Mouse (Mus musculus) retina, postnatal 7 days (tissue): ENCODE results near the gene Pih1d1.
A peak's percentile ranks its signal among the peaks of the same experiment; 100 is the strongest.
"Not testable (repeated sequence)": the region's sequence is repeated elsewhere in the genome, so short reads cannot be mapped to it uniquely, and the experiment has no call there.

Source experiments
- DNase-seq: peaks from one replicate; pipeline ENCODE4 v3.0.0-alpha.2; 2012; ENCODE audit warnings: low read depth, low spot score

Pih1d1 gene

GRCm38 (mm10) chr7:45154096-45154992 is at the start of gene Pih1d1, which contains the start of gene Aldh16a1:
Gene Pih1d1 (plus strand): TSS chr7:45154303.
Gene Aldh16a1 (minus strand): TSS chr7:45154584.
- peak; percentile 92 for DNase-seq

GRCm38 (mm10) chr7:45104941-45105340 is 49.2 kb upstream of the Pih1d1 start:
- DNase-seq = no peak

GRCm38 (mm10) chr7:45105491-45105890 is 48.6 kb upstream of the Pih1d1 start:
- no peak for DNase-seq

GRCm38 (mm10) chr7:45106441-45106840 is 47.7 kb upstream of the Pih1d1 start:
- no peak for DNase-seq

GRCm38 (mm10) chr7:45107052-45107645 is 47.0 kb upstream of the Pih1d1 start:
- no peak for DNase-seq

- not testable (repeated sequence) for DNase-seq
These were observed 44.0 kb upstream of the Pih1d1 start for GRCm38 (mm10) chr7:45110089-45110488.

- DNase-seq = no peak
These were observed 42.2 kb upstream of the Pih1d1 start for GRCm38 (mm10) chr7:45111940-45112339.

GRCm38 (mm10) chr7:45112529-45112928 is 41.6 kb upstream of the Pih1d1 start:
- no peak for DNase-seq

- DNase-seq = no peak
These were observed 40.6 kb upstream of the Pih1d1 start for GRCm38 (mm10) chr7:45113476-45113875.

- DNase-seq = no peak
These were observed 36.5 kb upstream of the Pih1d1 start for GRCm38 (mm10) chr7:45117566-45117965.

- DNase-seq = no peak
These were observed 35.8 kb upstream of the Pih1d1 start for GRCm38 (mm10) chr7:45118336-45118735.

GRCm38 (mm10) chr7:45119780-45120709 is 34.1 kb upstream of the Pih1d1 start:
- DNase-seq = no peak

- no peak for DNase-seq
These were observed 32.7 kb upstream of the Pih1d1 start for GRCm38 (mm10) chr7:45121404-45121803.

- DNase-seq = no peak
These were observed 32.1 kb upstream of the Pih1d1 start for GRCm38 (mm10) chr7:45121966-45122365.

GRCm38 (mm10) chr7:45122561-45123185 is 31.4 kb upstream of the Pih1d1 start:
- DNase-seq = no peak

- no peak for DNase-seq
These were observed 30.9 kb upstream of the Pih1d1 start for GRCm38 (mm10) chr7:45123186-45123570.

GRCm38 (mm10) chr7:45124224-45125143 is 29.6 kb upstream of the Pih1d1 start, which contains the start of gene Rps11:
Gene Rps11 (minus strand): TSS chr7:45124439.
- DNase-seq = peak; percentile 100

GRCm38 (mm10) chr7:45125144-45125600 is 28.9 kb upstream of the Pih1d1 start:
- no peak for DNase-seq

- DNase-seq = not testable (repeated sequence)
These were observed 28.5 kb upstream of the Pih1d1 start for GRCm38 (mm10) chr7:45125649-45126048.
